Comparison of ENCODE assay signal across 12 mouse cellular contexts in the genomic region with DNA sequence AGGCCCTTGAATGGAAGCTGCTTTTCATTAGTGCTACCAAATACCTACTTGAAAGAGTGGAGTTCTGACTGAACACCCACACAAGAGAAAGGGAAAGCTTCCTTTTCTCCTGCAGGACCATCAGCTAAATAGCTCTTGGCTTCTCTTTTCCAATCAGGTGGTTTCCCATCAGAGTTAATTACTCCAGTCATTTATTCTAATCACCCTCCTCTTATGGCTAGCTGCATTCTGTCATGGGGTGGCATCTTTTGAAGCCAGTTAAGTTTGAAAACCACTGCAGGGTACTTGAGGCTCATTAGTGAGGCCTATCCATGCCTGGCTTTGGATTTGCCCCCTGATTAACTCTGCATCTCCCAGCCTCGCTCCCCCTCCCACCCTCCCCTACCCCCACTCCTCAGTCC.
DNase-seq lines count a peak whose midpoint lies in the region; ATAC-seq lines count a peak whose summit lies in the region.
"Had no signal": no experiment of that assay in that cellular context is flagged by ENCODE, and none has a peak within 500 bp of the region (broad histone marks: within the 10 kb centered on the region; RNA-seq: fewer than 3 reads in every experiment).

No protein-coding gene starts in this region.

- ATAC-seq in forebrain, embryonic 13.5 days: peak; percentile 97
- ATAC-seq in neural tube, embryonic 13.5 days (ENCODE audit: low read depth): peak; percentile 89

- peak; percentile 78 for DNase-seq in embryo, embryonic 11 days
- DNase-seq in limb, embryonic 10.5 days (ENCODE audit: low spot score): peak; percentile 62
- DNase-seq in ovary, postnatal 14 days (ENCODE audit: low spot score): no peak
- DNase-seq in left cerebral cortex, adult 8-10 months (ENCODE audit: low spot score in 2 of 2): no peak
- DNase-seq in thymus, postnatal 36 days: no peak
- no peak for DNase-seq in right cerebral cortex, adult 18-20 months
- DNase-seq: adrenal gland, adult 8-10 months; cerebellum, adult 9-11 months; kidney, adult 2 months had no signal

- no peaks in the 10 kb centered on the region for H3K36me3 ChIP-seq in forebrain, embryonic 13.5 days (ENCODE audit: poor library complexity, severe bottlenecking)
- H3K36me3 ChIP-seq in limb, embryonic 10.5 days: no peaks in the 10 kb centered on the region
- no peaks in the 10 kb centered on the region for H3K36me3 ChIP-seq in neural tube, embryonic 13.5 days
- H3K36me3 ChIP-seq: heart, embryonic 15.5 days had no signal

- H3K9me3 ChIP-seq in forebrain, embryonic 13.5 days (replicated peaks): no peaks in the 10 kb centered on the region
- no peaks in the 10 kb centered on the region for H3K9me3 ChIP-seq in limb, embryonic 10.5 days (replicated peaks)
- no peaks in the 10 kb centered on the region for H3K9me3 ChIP-seq in neural tube, embryonic 13.5 days
- H3K9me3 ChIP-seq: heart, embryonic 15.5 days had no signal

- no peak overlapping the region for H3K4me3 ChIP-seq in forebrain, embryonic 13.5 days
- H3K4me3 ChIP-seq in limb, embryonic 10.5 days: peak overlapping the region; percentile 15; the same call in 1 of the 2 replicates
- H3K4me3 ChIP-seq in neural tube, embryonic 13.5 days: no peak overlapping the region
- H3K4me3 ChIP-seq: heart, embryonic 15.5 days had no signal

- 0% methylated on average over 1 of the region's 1 CpGs for WGBS in forebrain, embryonic 13.5 days
- 4% methylated on average over 1 of the region's 1 CpGs for WGBS in limb, embryonic 10.5 days
- WGBS in neural tube, embryonic 13.5 days: 9% methylated on average over 1 of the region's 1 CpGs

- H3K27ac ChIP-seq in forebrain, embryonic 13.5 days: no peak overlapping the region
- H3K27ac ChIP-seq in limb, embryonic 10.5 days: peak overlapping the region; percentile 79
- peak overlapping the region; percentile 47; the same call in 1 of the 2 replicates for H3K27ac ChIP-seq in neural tube, embryonic 13.5 days (replicated peaks)
- H3K27ac ChIP-seq: heart, embryonic 15.5 days had no signal

- H3K27me3 ChIP-seq in forebrain, embryonic 13.5 days: peaks cover 66% of the 10 kb centered on the region
- H3K27me3 ChIP-seq in limb, embryonic 10.5 days (ENCODE audit: low read depth, poor library complexity, severe bottlenecking): no peaks in the 10 kb centered on the region
- H3K27me3 ChIP-seq in neural tube, embryonic 13.5 days: no peaks in the 10 kb centered on the region
- H3K27me3 ChIP-seq: heart, embryonic 15.5 days had no signal

- H3K4me2 ChIP-seq in forebrain, embryonic 13.5 days: no peak overlapping the region
- no peak overlapping the region for H3K4me2 ChIP-seq in neural tube, embryonic 13.5 days
- H3K4me2 ChIP-seq: heart, embryonic 15.5 days had no signal

- peaks cover 15% of the 10 kb centered on the region for H3K4me1 ChIP-seq in forebrain, embryonic 13.5 days
- H3K4me1 ChIP-seq in limb, embryonic 10.5 days: peaks cover 45% of the 10 kb centered on the region
- peaks cover 20% of the 10 kb centered on the region for H3K4me1 ChIP-seq in neural tube, embryonic 13.5 days (replicated peaks)
- H3K4me1 ChIP-seq: heart, embryonic 15.5 days had no signal

- H3K9ac ChIP-seq in forebrain, embryonic 13.5 days: no peak overlapping the region
- H3K9ac ChIP-seq in neural tube, embryonic 13.5 days: no peak overlapping the region
- H3K9ac ChIP-seq: heart, embryonic 15.5 days had no signal

Comparison
In these comparisons a context has a peak if more than half of its experiments do, and no peak if none do; other contexts are left out.
1. DNase-seq: peak in embryo, embryonic 11 days (single experiment) and limb, embryonic 10.5 days (single experiment); none in ovary, postnatal 14 days (single experiment), left cerebral cortex, adult 8-10 months (0 of 2), thymus, postnatal 36 days (0 of 2) and right cerebral cortex, adult 18-20 months (single experiment).